Mouse (Mus musculus) liver, adult 2 months (tissue): ENCODE measurements around the gene Arhgap45. TPM values are rescaled to one million over a fixed set of nuclear protein-coding genes. Genes with fewer than 3 reads are reported as not detected.

Source experiments
- DNase-seq: peaks from one replicate; pipeline ENCODE4 v3.0.0-alpha.2; 2011; ENCODE audit warnings: low read depth, low spot score; ENCODE audit errors: extremely low read depth
- H3K27ac ChIP-seq: fragments of 200-500 bp; replicated peaks from 2 replicates; pipeline ENCODE4 v1.5.1; 2012; ENCODE audit warnings: low read depth, mild to moderate bottlenecking, control low read depth, inconsistent platforms, low read length; ENCODE audit not compliant: insufficient read depth
- H3K27me3 ChIP-seq: fragments of 200-500 bp; 2 replicates; pipeline ENCODE4 v1.6.1; 2012; ENCODE audit warnings: mild to moderate bottlenecking, moderate library complexity, low read length, inconsistent platforms; ENCODE audit not compliant: control insufficient read depth, insufficient read depth
- H3K36me3 ChIP-seq: fragments of 200-500 bp; 2 replicates; pipeline ENCODE4 v1.6.1; 2012; ENCODE audit warnings: low read length, inconsistent platforms; ENCODE audit not compliant: control insufficient read depth, insufficient read depth
- H3K4me1 ChIP-seq: fragments of 200-500 bp; 2 replicates; pipeline ENCODE4 v1.6.1; 2011; ENCODE audit warnings: low read length; ENCODE audit not compliant: control insufficient read depth, insufficient read depth
- H3K4me3 ChIP-seq: fragments of 200-500 bp; 2 replicates; pipeline ENCODE4 v1.5.1; 2011; ENCODE audit warnings: low read depth, mild to moderate bottlenecking, control low read depth, low read length, moderate library complexity; ENCODE audit not compliant: insufficient read depth
- H3K79me2 ChIP-seq: fragments of 200-500 bp; 2 replicates; pipeline ENCODE4 v1.6.1; 2012; ENCODE audit warnings: inconsistent platforms, mild to moderate bottlenecking, low read length, moderate library complexity; ENCODE audit not compliant: control insufficient read depth, insufficient read depth
- H3K9ac ChIP-seq: fragments of 200-500 bp; 2 replicates; pipeline ENCODE4 v1.6.1; 2012; ENCODE audit warnings: low read depth, mild to moderate bottlenecking, control low read depth, inconsistent platforms, low read length
- CTCF ChIP-seq: fragments of 200-500 bp; IDR thresholded peaks from 2 replicates; pipeline ENCODE4 v1.5.1; 2011; ENCODE audit warnings: low read depth, low read length, control low read depth
- POLR2A ChIP-seq: fragments of 200-500 bp; IDR thresholded peaks from 2 replicates; pipeline ENCODE4 v1.6.1; 2011; ENCODE audit warnings: low read length, control low read depth; ENCODE audit not compliant: insufficient read depth; ENCODE audit errors: extremely low read depth
- WGBS: fragments of 180-500 bp; shearing (Covaris S2); methylation state at CpG from one replicate; pipeline ENCODE4 v1.1.7; 2018; 5-methylcytosine and 5-hydroxymethylcytosine counted together
- polyA plus RNA-seq: library from polyadenylated mRNA; depleted of rRNA; stranded (reverse); fragments of >200 nt; gene quantifications from 2 replicates; pipeline ENCODE4 v1.2.3, GENCODE M21; 2012
- total RNA-seq: library from RNA; depleted of rRNA; stranded (reverse); fragments of >200 nt; gene quantifications from 2 replicates; pipeline ENCODE4 v1.2.3, GENCODE M21; 2014

The Arhgap45 gene
- total and polyA plus RNA-seq, 2 experiments, result 4.5 to 10.9 TPM

- Histone ChIP-seq H3K79me2 (no peaks in the 10 kb centered on the region; the same call in 1 of the 2 replicates), H3K4me1 (peaks cover 12% of the 10 kb centered on the region), H3K27ac (peak within 1 kb of the TSS; percentile 47), H3K9ac (peak within 1 kb of the TSS; percentile 47), H3K36me3 (no peaks in the 10 kb centered on the region), H3K4me3 (peak within 1 kb of the TSS; percentile 62), H3K27me3 (0 out of 2 replicates have a peak, but pooled peaks cover 2% of the 10 kb centered on the region)
- 3% methylated on average over 59 of the region's 59 CpGs for WGBS
- DNase-seq, result no peak
- TF ChIP-seq POLR2A (no peak), CTCF (no peak)
These were observed 27.8 kb upstream of the Arhgap45 start, which contains the start of gene Cnn2 for GRCm38 (mm10) chr10:79988506-79989271. Cnn2 (plus strand) TSS chr10:79988584.

- H3K9ac ChIP-seq, result peak overlapping the region; percentile 10
- H3K27ac ChIP-seq, result no peak overlapping the region; the same call in 1 of the 2 replicates
- H3K4me3 ChIP-seq, result peak overlapping the region; percentile 62
- no peak for TF ChIP-seq CTCF
- no peak for TF ChIP-seq POLR2A
- H3K4me1 ChIP-seq, result peaks cover 12% of the 10 kb centered on the region
- 0 out of 2 replicates have a peak, but pooled peaks cover 2% of the 10 kb centered on the region for H3K27me3 ChIP-seq
- WGBS, result 45% methylated on average over 8 of the region's 8 CpGs
- H3K79me2 ChIP-seq, result no peaks in the 10 kb centered on the region
- DNase-seq, result no peak
- H3K36me3 ChIP-seq, result no peaks in the 10 kb centered on the region
These were observed 27.1 kb upstream of the Arhgap45 start for GRCm38 (mm10) chr10:79989272-79989786.

DNA sequence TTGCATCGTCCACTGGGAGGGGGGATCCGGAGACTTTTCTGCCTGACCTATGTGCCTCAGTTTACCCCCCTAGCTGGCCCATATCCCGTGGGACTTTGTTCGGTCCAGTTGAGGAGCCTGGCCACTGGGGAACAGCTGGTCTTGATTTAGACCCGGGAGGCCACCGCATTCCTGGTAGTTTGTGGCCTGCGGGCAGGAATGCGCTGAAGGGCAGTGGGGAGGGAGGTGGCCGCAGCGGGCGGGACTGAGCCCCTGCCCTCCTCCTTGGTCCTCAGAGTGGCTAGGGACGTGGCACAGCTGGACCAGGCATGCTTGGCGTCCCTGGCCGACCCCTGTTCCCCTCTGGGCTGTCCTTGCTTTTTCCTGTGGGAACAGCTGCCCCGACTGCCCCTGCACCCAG, 26.6 kb upstream of the Arhgap45 start:
- H3K79me2 ChIP-seq, result no peaks in the 10 kb centered on the region
- H3K27me3 ChIP-seq, result 0 out of 2 replicates have a peak, but pooled peaks cover 2% of the 10 kb centered on the region
- peak overlapping the region; percentile 25 for H3K9ac ChIP-seq
- H3K4me1 ChIP-seq, result peaks cover 12% of the 10 kb centered on the region
- DNase-seq, result no peak
- no peaks in the 10 kb centered on the region for H3K36me3 ChIP-seq
- TF ChIP-seq CTCF (no peak), POLR2A (no peak)
- 34% methylated on average over 15 of the region's 15 CpGs for WGBS
- no peak overlapping the region for H3K27ac ChIP-seq
- peak overlapping the region; percentile 62; the same call in 1 of the 2 replicates for H3K4me3 ChIP-seq

DNA sequence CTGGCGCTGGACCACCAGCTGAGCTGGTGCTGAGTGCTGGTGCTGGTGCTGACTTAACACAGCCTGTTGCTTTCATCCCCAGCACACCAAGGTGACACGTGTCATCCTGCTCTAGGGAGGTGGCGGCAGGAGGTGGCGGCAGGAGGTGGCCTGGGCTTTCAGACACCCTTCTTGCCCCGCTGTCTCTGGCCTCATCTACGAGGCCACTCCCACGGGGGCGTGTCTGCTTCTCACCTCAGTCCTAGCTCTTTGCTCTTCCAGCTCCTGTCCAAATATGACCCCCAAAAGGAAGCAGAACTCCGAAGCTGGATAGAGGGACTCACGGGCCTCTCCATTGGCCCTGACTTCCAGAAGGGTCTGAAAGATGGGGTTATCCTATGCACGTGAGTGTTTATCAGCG, 25.4 kb upstream of the Arhgap45 start:
- Histone ChIP-seq H3K4me3 (no peak overlapping the region), H3K36me3 (no peaks in the 10 kb centered on the region), H3K9ac (no peak overlapping the region), H3K79me2 (no peaks in the 10 kb centered on the region), H3K27me3 (0 out of 2 replicates have a peak, but pooled peaks cover 2% of the 10 kb centered on the region), H3K27ac (no peak overlapping the region), H3K4me1 (peaks cover 6% of the 10 kb centered on the region; the same call in 1 of the 2 replicates)
- TF ChIP-seq CTCF (no peak), POLR2A (no peak)
- 81% methylated on average over 12 of the region's 12 CpGs for WGBS
- no peak for DNase-seq

GRCm38 (mm10) chr10:79991548-79991947, 24.9 kb upstream of the Arhgap45 start:
- 92% methylated on average over 6 of the region's 6 CpGs for WGBS
- Histone ChIP-seq H3K79me2 (no peaks in the 10 kb centered on the region), H3K9ac (no peak overlapping the region), H3K27me3 (0 out of 2 replicates have a peak, but pooled peaks cover 2% of the 10 kb centered on the region), H3K4me3 (no peak overlapping the region), H3K27ac (no peak overlapping the region), H3K36me3 (no peaks in the 10 kb centered on the region), H3K4me1 (peaks cover 4% of the 10 kb centered on the region; the same call in 1 of the 2 replicates)
- TF ChIP-seq POLR2A (no peak), CTCF (peak; percentile 30; the same call in 1 of the 2 replicates)
- no peak for DNase-seq

- Histone ChIP-seq H3K4me1 (no peaks in the 10 kb centered on the region), H3K36me3 (no peaks in the 10 kb centered on the region), H3K27me3 (no peaks in the 10 kb centered on the region), H3K79me2 (no peaks in the 10 kb centered on the region), H3K27ac (no peak overlapping the region), H3K4me3 (no peak overlapping the region), H3K9ac (no peak overlapping the region)
- WGBS, result 87% methylated on average over 16 of the region's 16 CpGs
- TF ChIP-seq POLR2A (no peak), CTCF (no peak)
- DNase-seq, result no peak
These were observed 21.9 kb upstream of the Arhgap45 start for GRCm38 (mm10) chr10:79994397-79995115.
